Mouse (Mus musculus) megakaryocyte, adult 5-6 weeks (primary cell): Measurements from ENCODE around the gene Sergef. TPM values are rescaled to one million over a fixed set of nuclear protein-coding genes. Genes with fewer than 3 reads are reported as not detected.
A peak's percentile ranks its signal among the peaks of the same experiment; 100 is the strongest.

ENCODE experiments used
- ATAC-seq: 2 replicates; pipeline ENCODE4 v1.8.0; 2016; ENCODE audit warnings: mild to moderate bottlenecking, inconsistent platforms; ENCODE audit not compliant: poor library complexity, severe bottlenecking
- total RNA-seq, 2 experiments: library from RNA; stranded (forward) in 1 of 2; stranded (reverse) in 1 of 2; fragments of 153-499, 151-499 nt in 1 of 2; fragments of 221-1000, 200-1000 nt in 1 of 2; gene quantifications; 2 replicates each; pipeline versions ENCODE4 v1.2.3 to v1.2.4; 2015 to 2017

Gene Sergef
- total RNA-seq, 2 experiments from 2014 or later = 8.3 TPM

- ATAC-seq = no peak
These were observed 130.9 kb downstream of the Sergef start for GRCm38 (mm10) chr7:46508590-46509318.

- ATAC-seq = no peak
These were observed 135.4 kb downstream of the Sergef start for GRCm38 (mm10) chr7:46504157-46504556.

DNA sequence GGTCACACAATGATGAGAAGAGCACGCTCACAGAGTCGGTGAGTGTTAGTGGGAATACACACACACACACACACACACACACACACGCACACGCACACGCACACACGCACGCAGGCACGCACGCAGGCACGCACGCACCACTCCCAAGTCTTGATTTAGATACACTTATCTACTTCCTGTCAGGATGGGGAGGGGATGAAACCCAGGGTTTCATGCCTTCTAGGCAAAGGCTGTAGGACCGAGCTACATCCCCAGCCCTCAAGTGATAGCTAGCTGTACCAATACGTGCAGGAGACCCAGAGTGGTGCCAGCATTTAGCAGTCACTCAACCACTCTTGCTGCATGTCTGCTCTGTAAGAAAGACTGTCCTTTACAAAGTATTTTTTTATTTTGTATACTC is 137.0 kb downstream of the Sergef start:
- no peak for ATAC-seq

- ATAC-seq = no peak
These were observed 138.1 kb downstream of the Sergef start for GRCm38 (mm10) chr7:46501458-46501857.

DNA sequence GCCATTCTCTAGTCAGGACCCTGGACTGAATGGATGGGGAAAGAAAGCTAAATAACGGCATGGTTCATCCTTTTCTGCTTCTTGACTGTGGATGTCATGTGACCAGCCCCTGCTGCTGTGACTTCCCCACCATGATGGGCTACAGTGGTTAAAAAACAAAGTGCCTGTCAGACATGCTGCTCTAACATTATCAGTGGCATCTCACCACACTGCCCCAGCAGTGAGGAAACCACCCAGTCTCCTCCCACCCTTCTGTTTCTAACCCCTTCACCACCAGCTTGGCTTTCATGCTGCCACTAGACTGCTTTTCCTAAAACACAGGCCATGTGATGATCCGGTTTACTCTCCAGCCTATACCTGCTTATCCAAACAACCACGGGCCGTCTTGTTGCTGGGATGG is 140.0 kb downstream of the Sergef start:
- ATAC-seq = peak; percentile 77

GRCm38 (mm10) chr7:46492134-46492678 is 147.4 kb downstream of the Sergef start:
- ATAC-seq = no peak

DNA sequence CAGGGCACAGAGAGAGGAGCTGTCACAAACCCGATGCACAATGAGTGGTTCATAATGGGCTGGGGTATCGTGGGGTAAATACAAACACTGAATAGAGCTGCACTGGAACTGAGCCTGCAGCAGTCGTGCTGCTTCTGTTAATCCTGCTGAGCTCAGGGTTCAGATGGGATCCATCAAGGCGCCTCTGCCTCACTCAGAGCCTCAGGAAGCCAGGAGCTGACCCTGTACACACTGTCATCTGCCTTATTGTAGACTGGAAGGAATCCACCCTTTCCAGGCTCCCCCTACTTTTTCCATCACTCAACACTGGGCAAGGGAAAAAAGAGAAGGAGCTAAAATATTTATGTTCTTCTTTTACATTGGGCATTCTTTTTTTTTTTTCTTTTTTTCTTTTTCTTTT is 152.3 kb downstream of the Sergef start:
- no peak for ATAC-seq

DNA sequence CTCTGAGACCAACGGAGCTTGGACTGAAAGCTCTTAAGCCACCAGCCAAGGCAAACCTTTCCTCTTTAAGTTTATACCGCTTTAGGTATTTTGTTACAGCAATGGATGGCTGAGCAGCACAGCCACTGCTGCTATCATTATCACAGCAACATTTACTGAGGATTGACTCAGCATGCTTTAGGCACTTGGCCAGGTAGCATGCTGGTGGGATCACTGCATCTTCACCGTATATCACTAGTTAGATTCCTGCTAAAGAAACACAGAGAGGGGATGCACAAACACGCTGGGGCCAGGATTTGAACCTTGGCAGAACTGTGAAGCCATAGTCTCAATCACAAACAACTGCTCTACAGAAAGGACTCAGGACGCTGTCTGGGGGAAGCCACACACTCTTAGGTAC is 152.8 kb downstream of the Sergef start:
- ATAC-seq = no peak

DNA sequence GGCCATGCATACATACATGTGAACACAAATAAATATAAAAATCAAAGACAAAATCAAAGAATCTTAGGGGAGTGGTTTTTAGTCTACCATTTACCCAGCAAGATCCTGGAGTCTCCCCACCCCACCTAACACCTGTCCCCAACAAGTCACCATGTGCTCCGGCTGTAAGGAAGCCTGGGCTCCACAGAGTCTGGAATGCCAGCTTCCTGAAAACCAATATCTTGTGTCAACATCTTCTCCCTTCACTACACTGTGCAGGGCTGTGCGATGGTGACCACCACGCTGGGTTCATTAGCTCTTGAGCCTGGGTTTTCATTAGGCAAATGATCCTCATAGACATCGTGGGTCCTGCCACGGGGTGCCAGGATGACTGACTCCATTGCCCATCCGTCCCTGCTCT is 155.4 kb downstream of the Sergef start:
- ATAC-seq = no peak

- ATAC-seq = no peak
These were observed 156.6 kb downstream of the Sergef start for GRCm38 (mm10) chr7:46483050-46483449.

DNA sequence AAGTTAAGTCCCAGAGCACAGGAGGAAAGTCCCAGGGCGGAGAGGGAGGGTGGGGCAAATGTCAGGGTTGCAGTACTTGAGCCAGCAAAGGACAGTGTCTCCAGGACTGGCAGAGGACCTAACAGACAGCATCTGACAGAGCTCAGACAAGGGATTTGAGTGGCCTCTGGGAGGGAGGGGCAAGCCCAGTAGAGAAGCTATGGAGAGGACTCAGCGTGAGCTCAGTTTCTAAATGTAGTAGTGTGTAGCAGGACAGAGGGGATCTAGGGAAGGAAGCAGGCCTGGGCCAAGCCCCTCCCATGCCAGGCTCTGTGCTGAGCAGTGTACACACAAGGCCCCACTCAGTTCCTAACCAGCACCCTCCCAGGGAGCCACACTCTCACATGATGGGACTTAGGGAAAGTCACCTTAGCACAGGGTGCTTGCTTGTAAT is 157.5 kb downstream of the Sergef start:
- ATAC-seq = no peak

- no peak for ATAC-seq
These were observed 159.8 kb downstream of the Sergef start for GRCm38 (mm10) chr7:46479793-46480192.

- ATAC-seq = no peak
These were observed 162.2 kb downstream of the Sergef start for GRCm38 (mm10) chr7:46477456-46477855.

- ATAC-seq = no peak
These were observed 164.1 kb downstream of the Sergef start for GRCm38 (mm10) chr7:46475464-46475863.

- no peak for ATAC-seq
These were observed 166.5 kb downstream of the Sergef start for GRCm38 (mm10) chr7:46473141-46473540.

- ATAC-seq = no peak
These were observed 168.4 kb downstream of the Sergef start for GRCm38 (mm10) chr7:46471054-46471737.

- ATAC-seq = no peak
These were observed 170.1 kb downstream of the Sergef start for GRCm38 (mm10) chr7:46469542-46469941.

DNA sequence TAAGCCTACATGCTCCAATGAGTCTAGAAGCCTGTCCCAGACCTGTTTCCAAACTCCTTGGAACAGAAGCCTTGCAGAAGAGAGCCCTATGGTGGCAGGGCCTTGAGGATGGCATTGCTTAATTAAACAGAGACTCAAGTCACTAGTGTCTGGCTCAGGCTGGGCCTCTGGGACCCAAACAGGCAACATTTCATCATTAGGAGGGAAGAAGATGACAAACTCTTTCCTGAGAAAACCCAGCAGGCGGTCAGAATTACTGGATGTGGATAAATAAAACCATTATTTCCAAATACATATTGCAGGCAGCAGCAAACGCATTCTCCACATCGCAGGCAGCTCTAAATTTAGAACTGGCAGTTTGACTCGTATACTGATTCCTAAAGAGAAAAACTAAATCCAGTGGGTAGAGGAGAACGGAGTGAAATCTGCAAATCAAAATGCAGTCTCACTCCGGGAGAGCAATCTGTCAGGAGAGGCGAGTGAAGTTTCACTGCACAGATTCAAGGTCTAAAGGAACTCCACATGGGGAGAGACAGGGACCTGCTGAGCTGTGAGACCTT is 173.1 kb downstream of the Sergef start:
- no peak for ATAC-seq

DNA sequence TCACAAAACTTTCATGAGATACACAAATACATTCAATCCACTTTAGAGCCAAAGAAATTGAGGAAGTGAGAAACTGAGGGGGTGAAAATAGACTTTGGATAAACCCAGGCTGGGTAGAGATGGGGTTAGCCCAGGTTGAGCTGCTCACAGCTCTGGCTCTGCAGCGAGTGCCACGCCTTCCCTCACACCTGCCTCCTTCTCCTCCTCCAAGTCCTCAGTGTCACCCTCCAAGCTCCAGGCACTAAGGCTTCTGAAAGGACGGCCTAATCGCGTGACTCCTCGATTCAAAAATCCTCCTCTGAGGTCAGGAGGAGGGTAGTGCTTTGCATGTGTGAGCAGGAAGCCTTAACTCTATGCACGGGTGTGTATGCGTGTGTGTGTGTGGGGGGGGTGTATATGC is 176.5 kb downstream of the Sergef start:
- ATAC-seq = no peak

DNA sequence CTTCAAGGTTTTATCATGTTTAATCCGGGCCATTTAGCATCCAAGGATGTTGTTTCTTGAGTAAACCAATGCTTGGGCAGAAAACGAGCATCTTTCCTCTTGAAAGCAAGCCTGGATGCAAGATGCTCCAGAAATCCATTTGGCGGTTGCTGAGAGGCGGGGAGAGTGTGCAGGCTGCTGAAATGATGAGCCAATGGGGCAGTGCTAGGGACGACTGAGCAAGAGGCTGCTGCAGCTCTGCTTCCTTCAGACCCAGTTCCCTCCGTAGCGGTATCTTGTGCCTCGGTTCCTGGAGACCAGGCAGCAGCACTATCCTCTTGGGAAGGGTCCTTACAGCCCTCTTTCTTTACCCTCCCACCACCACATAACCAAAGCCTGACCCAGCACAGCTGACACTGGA is 177.3 kb downstream of the Sergef start:
- ATAC-seq = no peak

- no peak for ATAC-seq
These were observed 179.9 kb downstream of the Sergef start for GRCm38 (mm10) chr7:46459605-46460245.
